Mouse (Mus musculus) adrenal gland (tissue): Measurements from ENCODE around the gene Col6a6.

Source experiments
- intact Hi-C: fragments of 180-260 bp; cut with DNase I; formaldehyde crosslinking; loops from one replicate; pipeline ENCODE4 v1.15.1; 2025

Col6a6 gene

DNA sequence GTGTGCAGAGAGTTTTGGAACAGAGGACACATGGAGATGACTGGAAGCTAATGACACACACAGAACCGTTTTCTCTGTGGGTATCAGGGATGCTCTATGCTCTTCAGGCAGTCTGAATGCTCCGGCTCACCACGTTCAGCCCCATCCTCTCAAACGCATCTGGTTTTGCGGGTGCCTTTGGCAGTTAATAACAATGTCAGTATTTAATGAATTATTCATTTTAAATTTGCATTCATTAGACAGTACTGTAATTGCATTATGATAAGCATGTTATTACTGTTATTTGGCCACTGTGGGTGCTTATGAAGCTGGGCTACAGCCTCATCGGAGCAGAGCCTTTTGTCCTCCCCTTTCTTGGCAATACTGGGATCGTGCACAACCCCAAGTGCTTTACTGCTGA is 146.6 kb downstream of the Col6a6 start:
- intact Hi-C loops: no loop called here

- intact Hi-C loops: no loop called here
These were observed 152.0 kb downstream of the Col6a6 start for GRCm38 (mm10) chr9:105675941-105676340.

GRCm38 (mm10) chr9:105672032-105672431 is 155.9 kb downstream of the Col6a6 start:
- intact Hi-C loops: no loop called here

GRCm38 (mm10) chr9:105670916-105671315 is 157.0 kb downstream of the Col6a6 start:
- intact Hi-C loops: no loop called here

DNA sequence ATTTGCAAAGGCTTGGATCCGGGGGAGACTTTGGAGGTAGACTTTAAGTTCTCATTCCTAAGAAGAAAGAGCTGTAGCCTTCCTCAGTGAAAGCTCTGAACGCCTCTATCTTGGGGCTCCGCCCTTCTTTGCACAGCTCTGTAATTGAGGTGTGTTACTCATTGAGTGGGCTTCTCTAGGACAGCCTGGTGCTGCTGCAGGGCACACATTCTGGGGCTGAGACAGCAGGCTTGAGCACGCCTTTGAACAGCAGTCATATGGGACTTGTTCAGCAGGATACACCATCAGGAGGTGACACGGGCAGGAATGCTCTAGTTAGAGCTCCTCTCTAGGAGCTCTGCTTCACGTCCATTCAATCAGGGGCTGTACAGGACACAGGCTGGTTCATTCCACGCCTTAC is 162.7 kb downstream of the Col6a6 start:
- intact Hi-C loops: no loop called here

DNA sequence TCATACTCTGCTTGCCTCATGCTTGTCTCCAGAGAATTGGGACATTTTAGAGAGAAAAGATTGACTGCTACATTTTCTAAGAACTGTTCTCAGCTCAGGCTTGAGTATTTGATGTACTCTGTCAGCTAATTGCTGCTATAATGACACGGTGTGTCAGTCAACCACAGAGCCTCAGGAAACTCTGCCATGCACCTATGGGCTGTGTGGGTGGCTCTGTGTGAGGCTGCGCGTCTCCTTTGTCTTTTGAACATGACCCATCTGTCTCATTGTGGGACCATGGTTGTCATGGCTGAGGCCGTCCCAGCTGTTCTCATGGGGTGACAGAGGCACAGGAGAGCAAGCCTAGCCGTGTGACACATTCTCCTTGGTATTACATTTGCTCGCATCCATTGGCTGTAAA is 168.1 kb downstream of the Col6a6 start:
- intact Hi-C loops: no loop called here

- intact Hi-C loops: no loop called here
These were observed 169.7 kb downstream of the Col6a6 start for GRCm38 (mm10) chr9:105658216-105658615.

DNA sequence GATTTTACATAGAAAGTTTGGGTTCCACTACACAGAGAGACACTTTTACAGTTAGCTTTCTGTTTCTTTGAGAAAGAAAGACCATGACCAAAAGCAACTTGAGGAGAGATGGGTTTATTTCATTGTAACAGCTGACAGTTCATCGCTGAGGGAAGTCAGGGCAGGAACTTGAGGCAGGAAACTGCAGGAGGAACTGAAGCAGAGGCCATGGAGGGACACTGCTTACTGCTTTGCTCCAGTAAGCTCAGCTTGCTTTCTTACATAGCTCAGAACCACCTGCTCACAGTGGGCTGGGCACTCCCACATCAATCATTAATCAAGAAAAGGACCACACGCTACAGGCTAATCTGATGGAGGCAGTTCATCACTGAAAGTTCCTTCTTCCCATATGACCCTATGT is 171.8 kb downstream of the Col6a6 start:
- intact Hi-C loops: no loop called here

GRCm38 (mm10) chr9:105642460-105643371 is 185.2 kb downstream of the Col6a6 start, which contains the start of gene Pik3r4:
Gene Pik3r4, plus strand, starts transcription at chr9:105642978.
- intact Hi-C loops: loop anchor here (10.0 kb wide), 1 partner anchor 148 kb away; no protein-coding TSS in a partner anchor

- intact Hi-C loops: loop anchor here (10.0 kb wide), 1 partner anchor 147 kb away; no protein-coding TSS in a partner anchor
These were observed 186.6 kb downstream of the Col6a6 start for GRCm38 (mm10) chr9:105641377-105641776.
